In genomic region chr17:88142003-88142402, GRCm38 (mm10) we compare ENCODE assay signal across 16 mouse cellular contexts.
A peak's percentile ranks its signal among the peaks of the same experiment; 100 is the strongest.
DNase-seq lines count a peak whose midpoint lies in the region; ATAC-seq lines count a peak whose summit lies in the region.
"Had no signal": no experiment of that assay in that cellular context is flagged by ENCODE, and none has a peak within 500 bp of the region (broad histone marks: within the 10 kb centered on the region; RNA-seq: fewer than 3 reads in every experiment).

No protein-coding gene starts in this region.

- no peak overlapping the region for H3K27ac ChIP-seq in heart, embryonic 15.5 days
- H3K27ac ChIP-seq in embryonic facial prominence, embryonic 14.5 days (replicated peaks; ENCODE audit: low read depth, low read length) = no peak overlapping the region
- H3K27ac ChIP-seq in limb, embryonic 15.5 days = no peak overlapping the region
- H3K27ac ChIP-seq: forebrain, embryonic 10.5 days; hindbrain, embryonic 13.5 days; midbrain, embryonic 12.5 days; neural tube, embryonic 12.5 days had no signal

- no peaks in the 10 kb centered on the region for H3K27me3 ChIP-seq in heart, embryonic 15.5 days
- H3K27me3 ChIP-seq in embryonic facial prominence, embryonic 14.5 days (replicated peaks; ENCODE audit: control insufficient read depth, insufficient read depth, low read length) = no peaks in the 10 kb centered on the region
- H3K27me3 ChIP-seq in limb, embryonic 15.5 days = no peaks in the 10 kb centered on the region
- H3K27me3 ChIP-seq: hindbrain, embryonic 13.5 days; midbrain, embryonic 12.5 days; neural tube, embryonic 12.5 days; Patski had no signal

- intact Hi-C loops in heart, postnatal 25 days (cut with DNase I) = no loop called here

- WGBS in heart, embryonic 15.5 days = 48% methylated on average over 8 of the region's 8 CpGs
- WGBS in embryonic facial prominence, embryonic 14.5 days = 33% methylated on average over 8 of the region's 8 CpGs
- 35% methylated on average over 8 of the region's 8 CpGs for WGBS in limb, embryonic 15.5 days

- H3K4me1 ChIP-seq in heart, embryonic 15.5 days (replicated peaks) = 0 out of 2 replicates have a peak, but pooled peaks cover 4% of the 10 kb centered on the region
- H3K4me1 ChIP-seq in embryonic facial prominence, embryonic 14.5 days (ENCODE audit: control insufficient read depth, insufficient read depth, low read length) = no peaks in the 10 kb centered on the region
- H3K4me1 ChIP-seq in limb, embryonic 15.5 days = no peaks in the 10 kb centered on the region
- H3K4me1 ChIP-seq: forebrain, embryonic 10.5 days; hindbrain, embryonic 13.5 days; midbrain, embryonic 12.5 days; neural tube, embryonic 12.5 days had no signal

- peak overlapping the region; percentile 36 for H3K4me2 ChIP-seq in heart, embryonic 15.5 days
- H3K4me2 ChIP-seq in embryonic facial prominence, embryonic 14.5 days (ENCODE audit: low read depth, low read length) = peak overlapping the region; percentile 40
- H3K4me2 ChIP-seq in limb, embryonic 15.5 days = peak overlapping the region; percentile 24; the same call in 1 of the 2 replicates
- H3K4me2 ChIP-seq: hindbrain, embryonic 13.5 days; midbrain, embryonic 12.5 days; neural tube, embryonic 12.5 days had no signal

- DNase-seq in heart, postnatal 25 days (ENCODE audit: low spot score) = no peak
- peak; percentile 30 for DNase-seq in ES-CJ7 (ENCODE audit: low read depth, low spot score)
- peak; percentile 24 for DNase-seq in embryonic facial prominence, embryonic 14.5 days (ENCODE audit: low spot score)
- DNase-seq in adrenal gland, postnatal 25 days = no peak
- no peak for DNase-seq in layer of hippocampus, adult 9-11 months
- no peak for DNase-seq in cerebellum, adult 11-12 months
- DNase-seq: adrenal gland, adult 8-10 months; kidney, postnatal 10 days; lung, adult 2 months had no signal

- H3K9ac ChIP-seq in heart, embryonic 15.5 days = no peak overlapping the region
- no peak overlapping the region for H3K9ac ChIP-seq in embryonic facial prominence, embryonic 14.5 days (ENCODE audit: low read depth, low read length)
- H3K9ac ChIP-seq in limb, embryonic 15.5 days = no peak overlapping the region
- H3K9ac ChIP-seq: hindbrain, embryonic 13.5 days; midbrain, embryonic 12.5 days; neural tube, embryonic 12.5 days had no signal

- H3K36me3 ChIP-seq in heart, embryonic 15.5 days = no peaks in the 10 kb centered on the region
- no peaks in the 10 kb centered on the region for H3K36me3 ChIP-seq in embryonic facial prominence, embryonic 14.5 days (ENCODE audit: control insufficient read depth, insufficient read depth, low read length)
- H3K36me3 ChIP-seq in limb, embryonic 15.5 days = no peaks in the 10 kb centered on the region
- H3K36me3 ChIP-seq: forebrain, embryonic 10.5 days; hindbrain, embryonic 13.5 days; midbrain, embryonic 12.5 days; neural tube, embryonic 12.5 days had no signal

- no peak for ATAC-seq in heart, embryonic 15.5 days (replicated peaks; ENCODE audit: insufficient number of reproducible peaks, insufficient read depth, low FRiP score, low read depth)
- ATAC-seq in embryonic facial prominence, embryonic 14.5 days (ENCODE audit: low read depth) = no peak
- no peak for ATAC-seq in limb, embryonic 15.5 days (ENCODE audit: insufficient number of reproducible peaks, low FRiP score, low TSS enrichment, low read depth)
- ATAC-seq: Patski had no signal

- H3K4me3 ChIP-seq in heart, embryonic 15.5 days = no peak overlapping the region
- H3K4me3 ChIP-seq in embryonic facial prominence, embryonic 14.5 days (ENCODE audit: low read depth, low read length) = no peak overlapping the region
- H3K4me3 ChIP-seq in limb, embryonic 15.5 days = peak overlapping the region; percentile 11; the same call in 1 of the 2 replicates
- H3K4me3 ChIP-seq: forebrain, embryonic 10.5 days; hindbrain, embryonic 13.5 days; midbrain, embryonic 12.5 days; neural tube, embryonic 12.5 days had no signal

- H3K9me3 ChIP-seq in heart, embryonic 15.5 days (replicated peaks) = no peaks in the 10 kb centered on the region
- H3K9me3 ChIP-seq in embryonic facial prominence, embryonic 14.5 days (ENCODE audit: control insufficient read depth, low read length) = no peaks in the 10 kb centered on the region
- H3K9me3 ChIP-seq in limb, embryonic 15.5 days = no peaks in the 10 kb centered on the region
- H3K9me3 ChIP-seq: forebrain, embryonic 10.5 days; hindbrain, embryonic 13.5 days; midbrain, embryonic 12.5 days; neural tube, embryonic 12.5 days had no signal

Comparison
In these comparisons a context has a peak if more than half of its experiments do, and no peak if none do; other contexts are left out.
1. DNase-seq: peak in ES-CJ7 (single experiment) and embryonic facial prominence, embryonic 14.5 days (single experiment); none in heart, postnatal 25 days (single experiment), adrenal gland, postnatal 25 days (single experiment), layer of hippocampus, adult 9-11 months (single experiment) and cerebellum, adult 11-12 months (single experiment).
2. Peak in every context shown above with its lines, with median percentiles within 50 percentile points of each other: H3K4me2 ChIP-seq.